Mouse (Mus musculus) heart, adult 18-20 months (tissue): Measurements from ENCODE around the gene H2-M9. TPM values are rescaled to one million over a fixed set of nuclear protein-coding genes. Genes with fewer than 3 reads are reported as not detected.

ENCODE experiments used
- DNase-seq, 2 experiments: peaks; one replicate each; pipeline ENCODE4 v3.0.0; 2021 to 2022; ENCODE audit warnings: mixed read lengths in 1 of 2
- long read RNA-seq, 2 experiments: library from polyadenylated mRNA; stranded (forward); transcript quantifications; one replicate each; pipeline ENCODE4 v2.0.0; 2021
- total RNA-seq, 2 experiments: library from RNA; stranded (reverse); gene quantifications; 2 replicates each; pipeline ENCODE4 v1.2.3; 2021

H2-M9 gene
- total RNA-seq = not detected
- long read RNA-seq, experiment 1 = 0 reads
- long read RNA-seq, experiment 2 = 0 reads

DNA sequence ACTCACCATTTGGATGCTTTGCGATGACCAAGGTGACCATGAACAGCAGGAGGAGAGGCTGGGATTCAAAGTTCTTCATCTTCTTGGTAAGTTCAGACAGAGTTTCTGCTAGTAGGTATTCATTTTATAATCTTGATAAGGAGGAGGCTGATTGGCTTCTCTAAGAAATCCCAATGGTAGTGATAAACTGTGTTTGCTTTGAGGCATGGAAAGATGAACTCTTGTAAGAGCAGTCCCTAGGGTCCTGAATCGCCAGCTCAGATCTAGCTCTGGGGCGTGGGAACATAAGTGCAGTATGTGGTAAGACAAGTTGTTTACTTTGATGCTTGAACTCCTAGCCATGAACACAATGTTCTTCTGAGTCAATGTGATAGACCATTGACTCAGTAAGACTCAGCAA is at the start of gene H2-M9:
Gene H2-M9 (minus strand): TSS at position 101 of the 400 bp plus-strand sequence.
- no peak for DNase-seq

DNA sequence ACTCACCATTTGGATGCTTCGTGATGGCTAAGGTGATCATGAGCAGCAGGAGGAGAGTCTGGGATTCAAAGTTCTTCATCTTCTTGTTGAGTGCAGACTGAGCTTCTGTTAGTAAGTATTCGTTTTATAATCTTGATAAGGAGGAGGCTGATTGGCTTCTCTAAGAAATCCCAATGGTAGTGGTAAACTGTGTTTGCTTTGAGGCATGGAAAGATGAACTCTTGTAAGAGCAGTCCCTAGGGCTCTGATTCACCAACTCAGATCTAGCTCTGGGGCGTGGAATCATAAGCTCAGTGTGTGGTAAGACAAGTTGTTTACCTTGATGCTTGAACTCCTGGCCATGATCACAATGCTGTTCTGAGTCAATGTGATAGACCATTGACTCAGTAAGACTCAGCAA is 29.7 kb upstream of the H2-M9 start, which contains the start of gene H2-M1:
Gene H2-M1 (minus strand): TSS at position 101 of the 400 bp plus-strand sequence.
- DNase-seq = no peak

Other genes starting within 250 kb of the H2-M9 start
- not detected for gene H2-M10.4, start 180.3 kb downstream of the H2-M9 start, total RNA-seq
- gene H2-M11, start 95.6 kb downstream of the H2-M9 start, total RNA-seq = not detected
- gene H2-M1, start 29.6 kb upstream of the H2-M9 start, total RNA-seq = not detected
- gene H2-M10.5, start 130.2 kb upstream of the H2-M9 start, total RNA-seq = not detected
- gene H2-M10.6, start 169.5 kb upstream of the H2-M9 start, total RNA-seq = not detected
- gene Trim26, start 194.5 kb upstream of the H2-M9 start, total RNA-seq = 10 to 100 TPM; 17.8 to 18.5 TPM
- gene Trim15, start 224.5 kb upstream of the H2-M9 start, total RNA-seq = not detected
- under 1 TPM; 0.33 to 0.35 TPM for gene Trim10, start 226.9 kb upstream of the H2-M9 start, total RNA-seq
- not detected for gene Trim40, start 247.5 kb upstream of the H2-M9 start, total RNA-seq